Mouse (Mus musculus) kidney, embryonic 14.5 days (tissue): ENCODE measurements at regions not wholly inside any gene's neighbourhood (a gene's known extent, or its start where the extent isn't known, plus 50 kb on each side); places are given as distances from the start of the nearest gene placed in this dataset.

Experiments used
- ATAC-seq: fragments of 200-750 bp; cut with Nextera tagmentation; 2 replicates; pipeline ENCODE4 v1.8.0; 2017; ENCODE audit warnings: moderate number of reproducible peaks, mild to moderate bottlenecking, moderate TSS enrichment, moderate library complexity; ENCODE audit not compliant: low FRiP score, low TSS enrichment
- H3K27ac ChIP-seq: fragments of 300-500 bp; sonication (generic); 2 replicates; pipeline ENCODE4 v1.5.1; 2014; ENCODE audit warnings: low read depth, mild to moderate bottlenecking, low read length, moderate library complexity, mixed read lengths
- H3K27me3 ChIP-seq: fragments of 300-500 bp; sonication (generic); 2 replicates; pipeline ENCODE4 v1.6.1; 2014; ENCODE audit warnings: mild to moderate bottlenecking, low read length; ENCODE audit not compliant: control insufficient read depth, insufficient read depth
- H3K36me3 ChIP-seq: fragments of 300-500 bp; sonication (generic); 2 replicates; pipeline ENCODE4 v1.6.1; 2014; ENCODE audit warnings: low read length, mixed read lengths; ENCODE audit not compliant: control insufficient read depth, insufficient read depth
- H3K4me1 ChIP-seq: fragments of 300-500 bp; sonication (generic); 2 replicates; pipeline ENCODE4 v1.6.1; 2014; ENCODE audit warnings: low read length, mixed read lengths; ENCODE audit not compliant: control insufficient read depth, insufficient read depth
- H3K4me2 ChIP-seq: fragments of 300-500 bp; sonication (generic); replicated peaks from 2 replicates; pipeline ENCODE4 v1.6.1; 2014; ENCODE audit warnings: low read depth, mild to moderate bottlenecking, low read length
- H3K4me3 ChIP-seq: fragments of 300-500 bp; sonication (generic); 2 replicates; pipeline ENCODE4 v1.5.1; 2014; ENCODE audit warnings: mild to moderate bottlenecking, low read length
- H3K9ac ChIP-seq: fragments of 300-500 bp; sonication (generic); 2 replicates; pipeline ENCODE4 v1.6.1; 2014; ENCODE audit warnings: low read depth, mild to moderate bottlenecking, low read length, moderate library complexity
- H3K9me3 ChIP-seq: fragments of 300-500 bp; sonication (generic); 2 replicates; pipeline ENCODE4 v1.6.1; 2016; ENCODE audit warnings: low read length; ENCODE audit not compliant: control insufficient read depth
- WGBS: fragments of 180-500 bp; shearing (Covaris S2); extraction: QIAGEN DNeasy Blood & Tissue Kit; methylation state at CpG from one replicate; pipeline ENCODE4 v1.1.7; 2014; 5-methylcytosine and 5-hydroxymethylcytosine counted together

DNA sequence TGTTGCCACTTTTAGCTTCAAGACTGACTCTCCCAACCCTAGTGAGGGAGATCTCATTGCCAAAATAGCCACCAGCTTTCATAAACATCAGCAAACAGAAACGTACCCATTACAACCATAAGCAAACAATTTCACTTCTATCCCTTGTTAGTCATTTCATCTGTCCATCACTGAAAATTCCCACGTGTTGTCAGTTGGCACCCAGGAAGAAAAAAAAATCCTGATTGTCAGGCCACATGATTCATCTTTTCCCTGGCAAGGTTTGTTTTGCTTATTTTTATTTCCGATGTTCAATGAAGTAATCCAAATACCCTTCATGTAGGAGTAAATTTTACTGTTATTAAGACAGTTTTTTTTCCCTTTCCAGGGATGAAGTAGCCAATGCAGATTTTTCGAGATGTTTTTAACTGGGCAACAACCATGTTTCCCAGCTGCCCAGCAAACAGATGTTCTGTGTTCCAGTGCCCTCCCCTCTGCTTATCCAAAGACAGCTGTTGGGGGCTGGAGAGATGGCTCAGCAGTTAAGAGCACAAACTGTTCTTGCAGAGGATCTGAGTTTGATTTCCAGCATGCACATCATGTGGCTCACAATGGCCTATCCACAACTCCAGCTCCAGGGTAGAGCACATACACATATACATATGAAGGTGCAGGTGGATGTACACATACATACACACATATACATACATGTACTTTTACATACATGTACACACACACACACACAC lies 189.3 kb upstream of the Phactr1 start:
- 74% methylated on average over 4 of the region's 4 CpGs for WGBS
- Histone ChIP-seq H3K4me2 (no peak overlapping the region), H3K4me1 (no peaks in the 10 kb centered on the region), H3K9ac (no peak overlapping the region), H3K9me3 (no peaks in the 10 kb centered on the region), H3K36me3 (no peaks in the 10 kb centered on the region), H3K27ac (no peak overlapping the region), H3K4me3 (no peak overlapping the region), H3K27me3 (no peaks in the 10 kb centered on the region)
- ATAC-seq = no peak

DNA sequence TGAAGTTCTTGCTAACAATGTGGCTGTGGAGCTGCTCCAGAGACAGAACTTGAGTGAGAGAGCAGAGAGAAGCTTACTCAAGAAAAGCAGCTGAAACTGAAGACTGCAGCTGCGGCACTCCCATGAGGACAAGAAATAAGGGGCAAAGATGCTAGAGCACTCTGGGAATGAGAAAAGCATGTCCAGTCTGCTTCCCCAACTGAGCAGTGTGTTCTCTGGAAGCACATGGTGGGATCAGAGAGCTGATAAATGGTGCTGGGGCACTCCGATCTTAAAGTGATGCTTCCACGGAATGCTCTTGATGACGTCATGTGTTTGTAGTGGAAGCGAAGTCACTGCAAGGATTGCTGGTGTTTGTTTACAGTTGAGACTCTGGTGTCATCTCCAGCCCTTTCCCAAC lies 186.1 kb upstream of the Phactr1 start:
- Histone ChIP-seq H3K4me3 (no peak overlapping the region), H3K36me3 (no peaks in the 10 kb centered on the region), H3K9me3 (no peaks in the 10 kb centered on the region), H3K9ac (no peak overlapping the region), H3K4me1 (no peaks in the 10 kb centered on the region), H3K27ac (no peak overlapping the region), H3K4me2 (no peak overlapping the region), H3K27me3 (no peaks in the 10 kb centered on the region)
- ATAC-seq = no peak
- WGBS = 73% methylated on average over 5 of the region's 5 CpGs

DNA sequence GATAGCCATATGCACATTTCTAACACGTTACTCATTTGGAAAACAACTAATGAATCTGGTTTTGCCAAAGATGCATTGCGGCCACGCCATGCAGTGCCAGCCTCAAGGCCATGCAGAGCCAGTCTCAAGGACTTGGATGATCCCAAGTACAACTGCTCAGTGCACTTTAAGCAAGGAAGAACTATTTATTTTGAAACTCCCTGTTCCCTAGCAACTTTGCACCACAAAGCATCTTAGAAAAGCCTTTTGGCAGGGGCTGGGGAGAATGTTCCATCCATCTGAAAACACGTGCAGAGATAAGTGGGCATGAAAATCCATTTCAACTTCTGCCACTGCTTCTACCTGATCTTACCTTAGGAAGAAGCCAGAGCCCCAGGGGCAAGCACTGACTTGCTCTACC lies 182.1 kb upstream of the Phactr1 start:
- Histone ChIP-seq H3K9me3 (no peaks in the 10 kb centered on the region), H3K4me1 (no peaks in the 10 kb centered on the region), H3K4me3 (no peak overlapping the region), H3K9ac (no peak overlapping the region), H3K4me2 (no peak overlapping the region), H3K27ac (no peak overlapping the region), H3K36me3 (no peaks in the 10 kb centered on the region), H3K27me3 (no peaks in the 10 kb centered on the region)
- ATAC-seq = no peak
- 84% methylated on average over 4 of the region's 4 CpGs for WGBS

DNA sequence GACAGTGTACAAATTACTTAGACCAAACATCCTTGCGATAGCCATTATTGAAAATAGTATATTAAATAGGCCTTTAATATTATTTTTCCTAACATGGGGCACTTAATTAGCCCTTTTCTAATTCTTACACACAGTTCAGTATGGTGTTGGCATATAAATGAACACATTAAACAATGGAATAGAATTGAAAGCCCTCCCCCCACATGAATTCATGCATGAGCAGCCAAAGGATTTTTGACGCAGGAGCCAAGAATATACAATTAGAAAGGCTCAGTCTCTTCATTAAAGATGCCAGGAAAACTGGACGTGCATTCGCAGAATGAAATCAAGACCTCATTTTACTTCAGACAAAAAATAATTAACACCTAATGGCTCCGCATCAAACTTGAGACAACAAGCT lies 172.9 kb upstream of the Phactr1 start:
- Histone ChIP-seq H3K4me3 (no peak overlapping the region), H3K27ac (no peak overlapping the region), H3K27me3 (no peaks in the 10 kb centered on the region), H3K9ac (no peak overlapping the region), H3K9me3 (no peaks in the 10 kb centered on the region), H3K36me3 (no peaks in the 10 kb centered on the region), H3K4me1 (no peaks in the 10 kb centered on the region), H3K4me2 (no peak overlapping the region)
- WGBS = 82% methylated on average over 5 of the region's 5 CpGs
- no peak for ATAC-seq

DNA sequence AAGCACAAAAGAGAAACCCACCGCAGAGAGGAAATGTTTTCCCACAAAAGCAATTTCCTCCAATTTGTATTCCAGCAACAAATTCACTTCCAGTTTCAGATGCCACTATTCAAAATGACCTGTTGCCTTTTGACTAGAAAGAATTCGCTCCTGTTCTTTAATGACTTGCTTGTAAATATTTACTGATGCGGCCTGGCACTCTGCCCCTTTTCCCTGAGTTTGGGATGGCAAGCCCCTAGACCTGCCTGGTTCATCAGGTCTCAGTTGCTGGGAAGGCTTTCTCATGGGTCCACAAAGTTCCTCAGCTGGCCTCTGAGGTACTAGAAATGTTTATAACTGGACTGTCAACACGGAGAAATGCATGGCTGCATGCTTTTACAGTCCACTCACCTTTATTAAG lies 161.7 kb upstream of the Phactr1 start:
- Histone ChIP-seq H3K27ac (no peak overlapping the region), H3K4me1 (no peaks in the 10 kb centered on the region), H3K27me3 (no peaks in the 10 kb centered on the region), H3K4me3 (no peak overlapping the region), H3K9me3 (no peaks in the 10 kb centered on the region), H3K9ac (no peak overlapping the region), H3K4me2 (no peak overlapping the region), H3K36me3 (no peaks in the 10 kb centered on the region)
- WGBS = 70% methylated on average over 4 of the region's 4 CpGs
- no peak for ATAC-seq

DNA sequence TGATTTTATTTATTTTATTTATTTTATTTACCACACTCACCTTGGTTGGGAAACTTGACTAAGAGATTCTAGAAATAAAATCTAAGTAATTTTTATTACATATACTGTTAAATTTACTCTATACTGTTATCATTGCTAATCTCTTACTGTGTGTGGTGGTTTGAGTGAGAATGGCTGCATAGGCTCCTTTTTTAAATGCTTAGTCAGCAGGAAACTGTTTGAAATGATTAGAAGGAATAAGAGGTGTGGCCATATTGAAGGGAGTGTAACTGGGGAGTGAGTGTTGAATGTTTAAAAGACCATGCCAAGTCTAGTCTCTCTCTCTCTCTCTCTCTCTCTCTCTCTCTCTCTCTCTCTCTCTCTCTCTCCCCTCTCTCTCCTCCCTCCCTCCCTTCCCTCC lies 157.9 kb upstream of the Phactr1 start:
- Histone ChIP-seq H3K36me3 (no peaks in the 10 kb centered on the region), H3K9me3 (no peaks in the 10 kb centered on the region), H3K9ac (no peak overlapping the region), H3K27me3 (no peaks in the 10 kb centered on the region), H3K4me2 (no peak overlapping the region), H3K4me1 (peaks cover 6% of the 10 kb centered on the region; the same call in 1 of the 2 replicates), H3K4me3 (no peak overlapping the region), H3K27ac (no peak overlapping the region)
- no peak for ATAC-seq

DNA sequence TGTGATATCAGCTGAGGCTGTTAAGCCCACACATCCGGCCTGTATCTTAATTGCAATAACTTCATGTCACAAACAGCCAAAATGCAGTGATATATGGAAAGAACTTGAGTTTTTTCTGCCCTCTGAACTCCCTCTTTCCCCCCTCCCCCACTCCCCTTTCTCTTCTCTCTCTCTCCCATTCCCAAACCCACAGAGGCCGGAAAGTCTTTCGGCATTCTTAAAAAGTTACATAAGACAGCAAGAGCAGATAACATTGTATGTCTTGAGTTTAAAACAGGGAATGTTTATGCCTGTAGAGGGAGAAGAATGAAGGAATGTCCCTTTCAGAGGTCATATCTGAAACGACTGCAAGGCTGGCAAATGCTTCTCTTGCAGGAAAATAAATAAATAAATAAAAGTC lies 154.3 kb upstream of the Phactr1 start:
- Histone ChIP-seq H3K27ac (no peak overlapping the region), H3K9me3 (no peaks in the 10 kb centered on the region), H3K27me3 (no peaks in the 10 kb centered on the region), H3K4me2 (no peak overlapping the region), H3K4me1 (peaks cover 6% of the 10 kb centered on the region; the same call in 1 of the 2 replicates), H3K36me3 (no peaks in the 10 kb centered on the region), H3K4me3 (no peak overlapping the region), H3K9ac (no peak overlapping the region)
- no peak for ATAC-seq
- 42% methylated on average over 4 of the region's 4 CpGs for WGBS

DNA sequence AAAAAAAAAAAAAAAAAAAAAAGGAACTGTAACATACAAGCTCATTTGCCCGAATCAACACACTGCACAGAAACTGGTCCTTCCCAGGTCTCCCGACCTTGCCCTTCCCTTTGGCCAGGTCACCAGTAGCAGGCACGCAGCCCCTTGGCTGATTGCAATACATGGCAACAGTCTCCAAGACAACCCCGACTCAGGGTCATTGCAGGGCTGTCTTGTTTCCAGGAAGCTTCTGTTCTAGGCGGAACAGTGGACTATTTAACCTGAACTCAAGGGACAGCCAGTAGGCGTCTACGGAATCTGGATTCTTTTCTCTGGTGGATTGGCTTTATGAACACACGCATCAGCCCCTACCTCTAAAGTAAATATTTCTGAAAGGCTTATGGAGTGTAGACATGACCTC lies 153.5 kb upstream of the Phactr1 start:
- Histone ChIP-seq H3K27ac (no peak overlapping the region), H3K4me3 (no peak overlapping the region), H3K9me3 (no peaks in the 10 kb centered on the region), H3K27me3 (no peaks in the 10 kb centered on the region), H3K36me3 (no peaks in the 10 kb centered on the region), H3K9ac (no peak overlapping the region), H3K4me2 (no peak overlapping the region), H3K4me1 (peaks cover 6% of the 10 kb centered on the region; the same call in 1 of the 2 replicates)
- ATAC-seq = no peak
- 15% methylated on average over 8 of the region's 8 CpGs for WGBS

DNA sequence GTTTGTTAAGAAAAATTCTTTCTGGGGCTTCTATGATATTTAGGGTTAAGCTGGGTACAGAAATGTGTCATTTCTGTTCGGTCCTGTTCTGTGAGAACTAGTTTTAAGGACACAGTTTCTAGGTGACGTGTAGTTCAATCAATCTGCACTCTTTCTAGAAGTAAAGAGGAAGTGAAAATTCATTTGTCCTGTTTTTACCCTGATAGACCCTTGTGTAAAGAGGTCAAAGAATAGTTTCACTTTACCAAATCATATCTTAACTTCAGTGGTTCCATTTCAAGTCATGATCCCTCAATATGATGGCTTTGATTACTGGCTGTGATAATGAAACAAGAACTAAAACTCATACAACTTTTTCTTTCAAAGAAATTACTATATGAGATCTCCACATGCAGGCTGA lies 152.3 kb upstream of the Phactr1 start:
- H3K36me3 ChIP-seq = no peaks in the 10 kb centered on the region
- H3K27me3 ChIP-seq = no peaks in the 10 kb centered on the region
- no peak overlapping the region for H3K4me3 ChIP-seq
- 91% methylated on average over 2 of the region's 2 CpGs for WGBS
- H3K4me2 ChIP-seq = no peak overlapping the region
- H3K9ac ChIP-seq = no peak overlapping the region
- no peak for ATAC-seq
- H3K27ac ChIP-seq = no peak overlapping the region
- peaks cover 6% of the 10 kb centered on the region; the same call in 1 of the 2 replicates for H3K4me1 ChIP-seq
- no peaks in the 10 kb centered on the region for H3K9me3 ChIP-seq
